Mouse (Mus musculus) mouse embryonic stem cell (cell line): Measurements from ENCODE around the gene Clstn2.

Experiments used
- in situ Hi-C, 2 experiments: fragments of 300-500 bp; cut with MboI; formaldehyde crosslinking; loops; 1 replicate in 1 of 2; 3 replicates in 1 of 2; pipeline ENCODE4 v1.14.3; 2019 to 2020; ENCODE audit warnings: low sequenced_read_pairs in 2 of 2, low pct_unique_long_range_greater_than_20kb in 1 of 2, mixed read lengths in 1 of 2; ENCODE audit not compliant: unreplicated experiment in 1 of 2

Gene Clstn2

DNA sequence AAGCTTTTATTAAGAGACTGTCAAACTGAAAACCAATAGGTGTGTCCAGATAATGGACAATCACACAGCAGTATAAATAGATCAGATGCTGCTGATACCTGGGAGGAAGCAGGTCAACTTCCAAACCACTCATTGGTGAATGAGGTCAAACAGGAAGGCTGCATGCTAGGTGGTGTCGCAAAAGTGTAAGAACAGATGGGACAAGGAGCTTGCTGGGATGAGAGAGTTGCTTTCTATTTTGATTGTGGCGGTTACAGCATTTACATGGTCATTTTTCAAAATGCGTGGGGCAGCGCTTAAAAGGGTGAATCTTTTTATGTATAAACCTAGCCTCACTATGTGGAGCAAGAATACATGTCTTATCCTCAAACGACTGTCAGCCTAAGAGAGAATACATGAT is 225.9 kb downstream of the Clstn2 start:
- in situ Hi-C loops: no loop called here

DNA sequence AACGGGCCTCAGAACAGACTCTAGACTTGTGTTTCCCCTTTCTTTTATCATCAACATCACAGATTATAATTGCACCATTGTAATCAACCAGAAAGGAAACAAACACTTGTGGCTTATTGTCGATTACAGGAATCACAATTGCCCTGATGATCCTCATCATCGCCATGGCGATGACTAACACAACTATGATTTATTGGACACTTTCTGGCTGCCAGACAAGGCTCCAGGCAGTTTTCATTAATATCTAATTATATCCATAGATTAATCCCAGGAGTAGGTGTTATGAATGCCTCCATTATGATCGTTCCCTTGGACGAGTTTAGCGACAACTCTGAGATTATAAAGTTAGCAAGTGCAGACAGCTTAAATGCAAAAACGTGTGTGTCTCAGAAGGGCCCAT is 239.3 kb downstream of the Clstn2 start:
- in situ Hi-C loops: no loop called here

DNA sequence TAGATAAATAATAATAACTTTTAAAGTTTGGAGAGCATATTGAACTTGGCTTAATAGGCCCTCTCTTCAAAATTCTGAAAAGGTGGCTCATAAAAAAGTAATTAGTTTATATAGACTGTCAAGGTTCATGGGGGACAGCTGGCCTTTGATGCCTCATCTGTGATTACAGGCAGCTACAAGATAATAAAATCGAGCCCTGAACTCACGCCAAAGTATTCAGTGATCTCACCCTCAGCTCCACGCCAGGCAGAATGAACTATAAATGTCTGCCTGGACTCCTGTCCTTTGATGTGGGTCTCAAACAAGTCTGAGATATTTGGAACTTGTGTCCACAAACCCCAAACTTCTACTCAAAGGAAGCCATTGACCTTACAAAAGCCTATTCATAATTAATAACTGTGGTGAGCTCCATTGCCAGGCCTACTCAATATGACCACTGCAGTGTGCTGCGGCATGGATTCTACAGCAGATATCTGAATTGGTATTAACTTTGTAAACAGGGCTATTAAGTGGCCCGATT is 244.8 kb downstream of the Clstn2 start:
- in situ Hi-C loops: no loop called here

DNA sequence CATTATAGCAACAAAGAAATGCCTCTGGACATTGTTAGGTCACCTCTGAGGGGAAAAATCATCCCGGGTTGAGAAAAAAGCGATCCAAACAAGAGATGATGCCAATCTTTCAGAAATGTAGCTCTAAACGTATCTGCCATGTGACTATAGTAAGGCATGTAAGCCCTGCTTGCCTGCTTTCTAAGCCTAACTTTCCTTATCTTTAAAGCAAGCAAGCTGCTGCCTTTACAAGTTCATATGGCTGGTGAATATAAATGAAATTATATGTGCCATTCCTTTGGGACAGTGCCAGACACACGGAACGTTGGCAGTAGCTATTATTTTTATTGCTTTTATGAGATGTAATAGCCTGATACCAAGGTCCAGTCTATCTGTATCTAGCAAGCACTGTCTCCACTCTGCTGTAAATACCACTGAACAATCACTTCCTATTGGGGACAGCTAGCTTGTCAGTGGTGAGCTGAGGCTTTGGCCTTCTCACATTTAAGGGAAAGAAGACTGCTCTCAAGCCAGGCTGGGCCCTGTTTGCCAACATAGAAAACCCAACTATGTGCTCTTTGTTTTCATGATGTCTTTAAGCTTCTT is 252.9 kb downstream of the Clstn2 start:
- in situ Hi-C loops: no loop called here

DNA sequence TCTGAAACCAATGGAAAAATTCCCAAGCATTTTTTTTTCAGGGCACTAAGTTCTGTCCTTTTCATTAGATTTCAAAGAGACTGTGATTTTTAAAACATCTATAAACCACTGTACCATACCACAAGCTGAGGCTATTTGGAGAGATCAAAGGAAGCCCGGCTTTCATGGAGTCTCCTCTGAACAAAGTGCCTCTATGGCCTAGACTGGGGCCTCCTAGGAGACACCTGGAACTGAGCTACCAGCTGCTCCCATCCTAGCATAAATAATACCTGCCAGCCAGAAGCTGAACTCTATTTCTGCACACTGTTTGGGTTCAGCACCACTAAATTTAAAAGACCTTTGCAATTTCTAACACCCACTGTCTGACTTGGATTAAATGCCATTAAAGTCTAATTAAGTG is 257.2 kb downstream of the Clstn2 start:
- in situ Hi-C loops: no loop called here

DNA sequence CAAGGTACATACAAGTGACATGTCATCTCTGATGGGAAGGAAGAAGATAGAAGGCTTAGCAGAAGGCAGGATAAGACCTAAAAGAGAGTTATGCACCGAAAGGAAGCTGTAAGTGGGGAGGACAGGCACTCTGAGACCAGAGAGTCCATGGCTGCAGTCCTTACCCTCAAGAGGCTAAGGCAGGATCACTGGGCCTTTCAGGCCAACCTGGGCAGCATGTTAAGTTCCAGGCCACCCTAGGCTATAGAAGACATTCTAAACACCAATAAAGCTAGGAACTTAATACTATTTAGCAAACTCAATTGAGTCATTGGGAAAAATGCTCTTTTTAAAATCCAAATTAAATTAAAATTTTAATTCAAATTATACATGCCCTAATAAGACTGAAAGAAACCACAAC is 258.0 kb downstream of the Clstn2 start:
- in situ Hi-C loops: no loop called here

- in situ Hi-C loops: no loop called here
These were observed 259.1 kb downstream of the Clstn2 start for GRCm38 (mm10) chr9:97773911-97774310.

GRCm38 (mm10) chr9:97772431-97772830 is 260.6 kb downstream of the Clstn2 start:
- in situ Hi-C loops: no loop called here

- in situ Hi-C loops: no loop called here
These were observed 263.6 kb downstream of the Clstn2 start for GRCm38 (mm10) chr9:97769331-97769730.

DNA sequence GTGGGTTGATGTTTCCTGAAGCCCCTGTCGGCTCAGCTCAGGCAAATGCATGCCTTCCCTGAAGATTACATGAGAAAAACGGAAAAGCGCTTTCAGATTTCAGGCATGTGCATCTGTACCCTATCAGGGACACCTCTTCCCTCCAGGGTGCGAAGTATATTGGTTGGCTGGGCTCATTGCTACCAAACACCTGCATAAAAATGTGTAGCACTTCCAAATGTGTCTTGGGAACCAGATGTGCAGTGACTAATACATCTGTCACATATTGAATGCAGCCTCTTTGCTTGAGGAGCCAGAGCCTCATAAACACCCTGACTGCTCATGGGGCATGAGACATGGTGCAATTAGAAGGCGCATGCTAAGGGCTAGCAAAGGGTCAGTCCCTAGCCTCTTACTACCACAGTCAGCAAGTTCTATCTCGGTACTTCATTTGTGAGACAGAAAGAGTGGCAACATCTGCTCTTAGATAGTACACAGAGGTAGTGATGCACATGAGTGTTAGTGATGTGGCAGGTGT is 267.7 kb downstream of the Clstn2 start:
- in situ Hi-C loops: no loop called here

GRCm38 (mm10) chr9:97763048-97763447 is 269.9 kb downstream of the Clstn2 start:
- in situ Hi-C loops: no loop called here

GRCm38 (mm10) chr9:97755599-97756270 is 277.2 kb downstream of the Clstn2 start:
- in situ Hi-C loops: no loop called here

DNA sequence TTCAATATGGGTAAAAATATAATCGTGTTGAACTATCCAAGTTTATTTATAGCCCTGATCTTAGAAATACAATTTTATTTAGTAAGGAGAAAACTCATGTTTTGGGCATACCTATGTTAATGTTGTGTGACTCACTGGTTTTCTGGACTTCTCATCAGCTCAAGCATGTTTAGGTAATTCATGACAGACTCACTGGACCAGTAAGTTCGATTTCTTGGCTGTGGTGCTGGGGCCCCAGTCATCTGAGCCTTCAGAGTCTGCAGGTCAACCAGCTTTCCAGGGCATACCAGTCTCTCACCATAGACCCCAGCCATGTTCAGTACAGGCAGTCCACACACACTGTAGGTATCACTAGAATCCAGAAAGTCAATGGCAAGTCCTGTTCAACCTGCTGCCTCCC is 279.3 kb downstream of the Clstn2 start:
- in situ Hi-C loops: no loop called here

DNA sequence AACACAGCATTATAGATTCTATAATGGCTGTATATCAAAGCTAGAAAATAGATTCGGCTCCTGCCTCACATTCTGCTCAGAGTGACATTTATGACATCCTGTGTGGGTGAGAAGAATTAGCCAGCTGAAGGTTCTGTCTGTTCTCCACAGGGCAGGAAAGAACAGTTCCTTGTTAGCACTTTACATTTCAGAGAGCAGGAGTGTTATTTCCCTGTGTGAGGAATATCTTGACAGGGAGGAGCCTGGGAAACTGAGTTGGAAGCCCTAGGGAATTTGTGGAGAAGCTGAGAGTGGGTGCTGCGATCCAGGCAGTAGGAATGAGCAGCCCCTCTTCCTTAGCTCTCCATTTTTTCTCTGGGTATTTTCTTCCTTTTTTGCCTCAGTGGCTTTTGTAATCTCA is 286.4 kb downstream of the Clstn2 start:
- in situ Hi-C loops: no loop called here

DNA sequence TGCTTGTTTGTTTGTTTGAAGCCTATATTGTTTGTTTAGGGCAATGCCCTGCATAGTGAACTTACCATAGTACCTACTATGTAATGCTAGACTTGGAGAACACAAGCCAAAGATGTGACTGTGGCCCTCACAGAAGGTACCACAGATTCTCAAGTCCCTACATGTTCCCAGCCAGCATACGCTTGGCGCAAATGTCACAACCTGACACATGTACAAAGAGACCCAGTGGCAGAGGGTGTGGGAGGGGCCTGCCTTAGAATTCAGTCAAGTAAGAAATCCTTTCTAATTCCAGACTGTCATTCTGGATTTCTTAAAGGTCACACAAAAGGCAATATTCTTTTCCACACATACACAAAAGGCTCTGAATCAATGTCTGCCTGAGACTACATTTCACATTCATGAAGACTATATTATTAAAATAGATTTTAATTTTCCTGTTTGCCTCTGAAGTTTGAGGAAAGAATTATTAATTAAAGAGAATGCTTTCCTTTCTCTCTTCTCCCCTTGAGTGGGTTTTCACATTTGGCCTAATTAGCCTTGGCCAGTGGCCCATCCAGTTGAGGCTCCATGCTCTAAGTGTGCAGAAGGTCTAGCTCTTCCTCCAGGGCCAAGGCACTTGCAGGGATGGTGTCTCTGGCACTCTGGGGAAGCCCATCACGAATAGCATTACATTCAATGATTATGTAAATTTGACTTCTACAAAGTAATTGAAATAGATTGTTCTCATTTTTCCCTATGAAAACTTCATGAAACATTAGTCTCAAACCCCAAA is 305.1 kb downstream of the Clstn2 start:
- in situ Hi-C loops: no loop called here

GRCm38 (mm10) chr9:97717728-97718127 is 315.3 kb downstream of the Clstn2 start:
- in situ Hi-C loops: no loop called here

DNA sequence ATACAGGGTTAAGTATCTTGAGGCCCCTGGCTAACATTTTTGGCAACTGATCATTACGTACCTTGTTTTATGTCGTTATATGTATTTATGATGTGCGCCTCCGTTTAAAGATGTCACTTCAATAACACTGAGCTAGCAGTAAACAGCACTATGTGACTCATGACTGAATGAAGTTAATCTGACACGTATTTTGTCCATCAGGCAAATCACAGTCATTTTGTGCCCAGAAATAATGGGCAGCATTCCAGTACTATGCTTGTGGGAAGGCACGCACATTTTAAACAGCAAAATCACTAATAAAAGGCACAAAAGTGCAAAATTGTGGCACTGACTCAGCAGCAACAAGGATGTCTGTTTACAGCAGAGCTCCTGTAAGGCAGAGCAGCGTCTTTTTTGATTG is 316.0 kb downstream of the Clstn2 start:
- in situ Hi-C loops: no loop called here

GRCm38 (mm10) chr9:97712888-97713287 is 320.1 kb downstream of the Clstn2 start:
- in situ Hi-C loops: no loop called here

GRCm38 (mm10) chr9:97703901-97704503 is 329.0 kb downstream of the Clstn2 start:
- in situ Hi-C loops: no loop called here
